Mouse (Mus musculus) testis, postnatal 14 days (tissue): ENCODE measurements around the gene Clec3b.

ENCODE experiments used
- DNase-seq: peaks from one replicate; pipeline ENCODE4 v3.0.0; 2021; ENCODE audit warnings: low spot score

The Clec3b gene

GRCm38 (mm10) chr9:123150241-123151020 lies at the start of gene Clec3b:
Gene Clec3b, plus strand, starts transcription at chr9:123150946.
- peak; percentile 26 for DNase-seq

DNA sequence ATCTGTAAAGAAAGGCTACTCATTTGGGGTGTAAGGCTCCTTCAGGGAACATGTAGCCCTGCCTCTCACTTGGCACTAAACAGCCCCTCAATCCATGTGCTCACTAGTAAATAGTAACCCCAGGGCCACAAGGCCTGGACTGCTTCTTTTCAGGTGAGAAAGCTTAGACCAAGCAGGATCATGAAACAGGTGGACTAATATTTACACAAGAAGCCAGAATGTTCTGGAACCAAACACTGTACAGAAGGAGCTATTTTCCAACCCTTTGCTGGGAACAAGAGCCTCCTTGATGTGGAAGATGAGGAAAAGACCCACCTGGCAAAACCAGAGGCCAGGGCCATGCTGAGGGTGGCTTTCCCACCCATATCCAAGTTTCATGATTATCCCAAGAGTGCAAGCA lies 47.3 kb upstream of the Clec3b start:
- DNase-seq, result no peak

- no peak for DNase-seq
Observed at GRCm38 (mm10) chr9:123104362-123104761, 46.4 kb upstream of the Clec3b start.

DNA sequence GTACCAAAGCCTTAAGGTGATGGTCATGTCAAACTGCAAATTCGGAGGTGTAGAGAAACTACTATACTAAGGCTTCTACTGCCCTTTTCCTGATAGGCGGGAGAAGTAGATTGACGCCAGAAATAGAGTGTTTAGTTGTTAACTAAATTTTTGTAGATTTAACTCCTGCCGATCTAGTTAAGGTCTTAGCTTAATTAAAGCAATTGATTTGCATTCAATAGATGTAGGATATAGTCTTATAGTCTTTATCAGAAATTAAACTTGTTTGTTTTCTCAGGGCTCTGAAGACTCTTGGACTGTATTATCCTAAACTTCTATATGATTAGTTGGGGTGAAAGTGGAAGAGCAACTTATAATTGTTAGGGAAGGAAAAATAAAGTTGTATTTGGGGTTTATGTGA lies 43.6 kb upstream of the Clec3b start:
- DNase-seq, result no peak

- no peak for DNase-seq
Observed at GRCm38 (mm10) chr9:123109188-123109587, 41.6 kb upstream of the Clec3b start.

GRCm38 (mm10) chr9:123111751-123112221 lies 39.0 kb upstream of the Clec3b start:
- DNase-seq, result no peak

GRCm38 (mm10) chr9:123112805-123113521 lies 37.8 kb upstream of the Clec3b start, which contains the start of the genes Zdhhc3 and Exosc7:
Gene Zdhhc3, minus strand, starts transcription at chr9:123113205.
Gene Exosc7, plus strand, starts transcription at chr9:123113215.
- peak; percentile 86 for DNase-seq

- no peak for DNase-seq
Observed at GRCm38 (mm10) chr9:123113931-123114330, 36.8 kb upstream of the Clec3b start.

GRCm38 (mm10) chr9:123115566-123115965 lies 35.2 kb upstream of the Clec3b start:
- DNase-seq, result no peak

DNA sequence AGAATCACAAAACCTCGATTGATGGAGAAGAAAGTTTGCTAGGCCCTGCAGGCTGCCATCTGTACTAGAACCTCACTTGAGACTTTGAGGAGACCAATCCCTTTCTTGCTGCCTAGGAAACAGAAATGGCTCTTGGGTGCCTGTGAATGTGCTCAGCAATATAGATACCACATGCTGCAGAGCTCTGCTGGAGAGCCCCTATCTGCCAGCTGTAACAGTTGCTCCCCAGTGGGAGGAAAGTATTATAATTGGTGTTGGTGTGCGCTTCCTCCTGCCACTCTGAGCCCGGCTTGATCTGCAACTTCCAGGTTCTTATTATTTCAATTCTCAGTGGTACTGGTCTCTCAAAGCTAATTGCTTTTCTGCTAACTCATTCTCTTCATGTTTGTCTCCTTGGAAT lies 27.7 kb upstream of the Clec3b start:
- no peak for DNase-seq

DNA sequence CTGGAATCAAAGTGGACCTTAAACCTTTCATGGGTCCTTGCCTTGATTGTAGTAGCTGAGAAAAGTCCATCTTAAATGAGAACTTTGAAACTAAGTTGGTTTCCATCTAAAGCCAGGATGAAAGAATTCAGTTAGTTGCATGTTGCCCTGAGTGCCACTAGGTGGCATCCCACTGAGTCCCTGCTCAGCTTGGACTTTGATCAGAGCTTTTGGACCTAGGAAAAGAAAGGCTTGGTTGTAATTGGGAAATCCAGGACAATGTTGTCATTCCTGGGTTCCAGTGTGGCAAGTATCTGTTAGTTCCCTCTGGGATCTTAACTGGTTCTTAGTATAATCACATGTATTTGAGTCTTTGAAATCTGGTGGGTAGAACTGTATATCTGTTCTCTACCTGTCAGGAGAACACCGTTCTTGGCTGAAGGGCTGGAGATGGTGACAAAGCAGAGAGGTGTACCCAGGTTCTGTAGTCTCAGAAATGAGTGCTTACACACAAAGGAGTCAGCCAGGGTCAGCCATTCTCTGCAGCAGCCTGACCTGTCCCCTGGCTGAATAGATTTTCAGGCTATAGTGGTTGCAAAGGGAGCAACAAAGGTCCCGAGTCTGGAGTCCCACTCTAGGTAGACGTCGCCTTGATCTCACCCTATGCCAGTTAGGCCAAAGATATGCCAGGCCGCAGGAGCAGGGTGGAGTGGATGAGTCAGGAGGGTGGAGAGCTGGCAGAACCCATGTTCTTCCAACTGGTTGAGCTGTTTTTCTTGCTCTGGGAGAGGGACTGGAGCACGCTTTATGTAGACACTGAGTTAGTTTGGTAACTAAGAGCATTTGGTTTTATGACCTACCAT lies 27.0 kb upstream of the Clec3b start:
- no peak for DNase-seq

DNA sequence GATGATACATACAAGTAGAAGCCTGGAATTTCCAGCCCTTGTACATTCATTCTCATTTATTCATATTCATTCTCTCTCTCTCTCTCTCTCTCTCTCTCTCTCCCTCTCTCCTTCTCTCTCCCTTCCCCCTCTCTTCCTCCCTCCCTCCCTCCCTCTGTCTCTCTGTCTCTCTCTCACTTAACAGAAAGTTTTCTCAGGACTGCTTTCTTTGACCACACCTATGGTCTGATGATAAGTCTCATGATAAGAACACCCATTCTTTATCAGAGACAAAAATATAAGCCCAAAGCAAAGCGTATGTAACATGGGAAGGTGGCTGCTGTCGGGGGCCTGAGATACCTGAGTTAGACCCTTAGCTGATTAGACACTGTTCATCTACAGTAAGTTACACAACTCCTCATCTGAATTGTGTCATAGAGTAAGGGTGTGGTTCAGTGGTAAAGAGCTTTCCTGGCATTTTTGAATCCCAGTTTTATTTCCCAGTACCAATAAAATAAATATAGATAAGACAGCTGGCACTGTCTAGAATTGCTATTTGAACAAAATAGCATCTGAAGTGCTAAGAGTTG lies 26.2 kb upstream of the Clec3b start:
- DNase-seq, result no peak

- no peak for DNase-seq
Observed at GRCm38 (mm10) chr9:123127663-123128062, 23.1 kb upstream of the Clec3b start.

DNA sequence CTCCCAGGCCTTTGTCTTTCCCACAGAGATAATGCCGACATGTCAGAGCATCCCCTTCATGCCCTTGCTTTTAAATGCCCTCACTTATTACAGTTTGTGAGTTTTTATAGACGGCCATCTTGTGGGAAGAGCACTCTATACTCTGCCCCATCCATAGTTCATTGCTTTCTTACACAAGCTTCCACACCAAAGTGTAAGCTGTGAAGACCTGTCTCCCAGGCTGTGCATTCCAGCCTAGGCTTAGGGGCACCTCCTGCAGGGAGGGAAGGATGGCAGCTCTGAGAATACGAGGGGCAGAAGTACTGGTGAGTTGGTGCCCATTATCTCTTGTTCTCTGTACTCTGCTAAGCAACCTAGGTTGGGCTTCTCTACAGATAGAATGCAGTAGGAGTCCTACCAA lies 17.8 kb upstream of the Clec3b start:
- DNase-seq, result no peak

DNA sequence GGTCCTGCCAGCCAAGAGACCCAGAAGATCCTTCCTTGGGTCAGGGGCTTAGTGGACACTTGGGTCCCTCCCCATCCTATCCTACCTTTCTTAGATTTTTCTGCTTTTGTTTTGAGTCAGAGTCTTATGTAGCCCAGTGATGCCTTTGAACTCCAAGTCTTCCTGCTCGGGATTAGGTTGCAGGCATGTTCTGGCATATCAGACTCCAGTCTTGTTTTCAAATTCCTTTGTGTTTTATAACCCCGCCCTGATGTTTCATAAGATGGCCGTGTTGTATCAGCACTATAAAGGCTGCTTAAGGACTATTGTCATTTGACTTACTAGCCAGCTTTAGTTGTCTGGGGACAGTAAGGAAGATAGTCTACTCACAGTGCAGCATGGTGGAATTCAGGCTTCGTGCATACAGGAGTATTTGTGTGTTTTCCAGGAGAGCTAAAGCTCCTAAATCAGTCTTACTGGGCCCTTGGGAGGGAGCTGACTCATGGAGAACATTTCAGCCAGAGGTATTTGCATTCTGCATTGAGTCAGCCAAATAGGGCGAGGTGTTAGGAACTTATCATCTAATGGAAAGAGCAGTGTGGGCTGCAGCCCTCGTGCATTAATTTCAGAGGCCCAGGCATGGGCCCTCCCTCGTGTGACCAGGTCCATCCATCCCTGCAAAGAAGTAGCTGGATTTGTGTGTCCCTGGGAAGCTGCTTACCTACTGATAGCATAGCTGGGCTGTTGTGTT lies 13.6 kb upstream of the Clec3b start:
- peak; percentile 16 for DNase-seq

- DNase-seq, result peak; percentile 42
Observed at GRCm38 (mm10) chr9:123138891-123139474, 11.8 kb upstream of the Clec3b start.

DNA sequence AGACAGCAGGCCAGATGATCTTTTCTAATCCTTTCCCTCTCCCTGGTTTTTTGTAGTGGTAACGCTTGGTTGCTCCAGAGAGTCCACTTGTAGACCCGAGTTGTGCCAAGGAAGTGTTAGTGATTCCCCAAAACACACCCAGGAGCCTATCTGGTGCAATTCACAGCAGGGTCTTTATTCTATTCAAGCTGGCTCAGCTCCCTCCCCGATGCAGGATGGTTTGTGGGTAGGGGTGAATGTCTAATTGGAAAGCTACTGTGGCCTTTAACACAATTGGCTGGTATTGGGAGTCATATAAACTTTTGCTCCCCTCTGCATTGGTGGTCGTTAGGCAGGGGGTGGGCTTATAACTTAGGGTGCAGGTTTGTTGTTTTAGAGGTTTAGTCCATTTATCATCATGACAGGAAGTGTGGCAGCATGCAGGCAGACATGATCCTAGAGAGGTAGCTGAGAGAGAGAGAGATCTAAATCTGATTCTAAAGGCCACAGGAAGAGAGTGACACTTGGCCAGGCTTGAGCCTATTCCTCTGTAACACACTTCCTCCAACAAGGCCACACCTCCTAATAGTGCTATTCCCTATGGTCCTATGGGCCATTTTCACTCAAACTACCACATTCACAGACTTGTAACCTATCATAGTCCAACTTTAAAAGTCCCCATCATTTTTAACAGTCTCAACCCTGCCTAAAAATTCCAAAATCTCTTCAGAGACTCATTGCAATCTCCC lies 10.7 kb upstream of the Clec3b start:
- DNase-seq, result no peak

DNA sequence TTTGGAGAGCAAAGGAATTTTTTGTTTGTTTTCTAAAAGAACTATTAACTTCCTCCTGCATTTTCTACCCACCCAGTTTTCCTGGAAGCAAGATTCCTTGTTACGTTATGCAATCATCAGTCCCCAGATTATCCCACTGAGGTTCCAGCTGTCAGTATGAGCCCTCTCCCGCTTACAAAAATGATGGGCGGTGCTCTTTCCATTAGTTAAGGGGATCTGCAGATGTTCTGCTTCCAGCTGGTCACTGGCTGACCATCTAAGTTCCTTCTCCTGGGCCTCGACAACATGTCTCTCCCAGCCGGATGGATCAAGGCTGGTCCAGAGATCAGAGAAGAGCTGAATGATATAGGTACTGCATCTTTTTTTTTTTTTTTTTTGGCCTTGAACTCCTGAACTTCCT lies 2.3 kb upstream of the Clec3b start:
- DNase-seq, result no peak

- DNase-seq, result no peak
Observed at GRCm38 (mm10) chr9:123151561-123151960, 815 bp downstream of the Clec3b start.

- no peak for DNase-seq
Observed at GRCm38 (mm10) chr9:123152026-123152425, 1.3 kb downstream of the Clec3b start.
